Mouse (Mus musculus) CH12.LX (cell line): ENCODE results near the gene Cnot11.

ENCODE experiments used
- CTCF ChIP-seq, 2 experiments: IDR thresholded peaks in 1 of 2; conservative IDR thresholded peaks in 1 of 2; 2 replicates each; pipeline ENCODE4 v1.5.1; 2011 to 2012; ENCODE audit warnings: low read depth in 2 of 2, low read length in 2 of 2, improper control_type of control experiment in 1 of 2, inconsistent platforms in 1 of 2, mild to moderate bottlenecking in 1 of 2, moderate library complexity in 1 of 2
- POLR2A ChIP-seq: IDR thresholded peaks from 2 replicates; pipeline ENCODE4 v1.6.1; 2011; ENCODE audit warnings: low read depth, mild to moderate bottlenecking, improper control_type of control experiment, low read length
- SMC3 ChIP-seq: IDR thresholded peaks from 2 replicates; pipeline ENCODE4 v1.6.1; 2011; ENCODE audit warnings: low read depth, low read length, improper control_type of control experiment

GRCm38 (mm10) chr1:39571653-39572052 lies 36.9 kb downstream of the Cnot11 start:
- TF ChIP-seq POLR2A (no peak), SMC3 (no peak), CTCF (conservative IDR thresholded peaks at IDR 0.05 in 1 of 2, IDR thresholded peaks at IDR 0.05 in 1 of 2; ENCODE audit: low read depth in 2 of 2, low read length in 2 of 2) (no peak)
